Mouse (Mus musculus) MEL (cell line): ENCODE results near the gene Pole.
A peak's percentile ranks its signal among the peaks of the same experiment; 100 is the strongest.

ENCODE experiments used
- BHLHE40 ChIP-seq: IDR thresholded peaks from 2 replicates; pipeline ENCODE4 v1.6.1; 2012; ENCODE audit warnings: low read depth, mild to moderate bottlenecking, inconsistent platforms, low read length, improper control_type of control experiment, borderline replicate concordance
- CHD2 ChIP-seq: IDR thresholded peaks from 2 replicates; pipeline ENCODE4 v1.6.1; 2011; ENCODE audit warnings: low read length, improper control_type of control experiment
- EP300 ChIP-seq, 2 experiments: IDR thresholded peaks; 2 replicates each; pipeline ENCODE4 v1.6.1; 2011; ENCODE audit warnings: improper control_type of control experiment in 2 of 2, low read length in 2 of 2, low read depth in 1 of 2, mild to moderate bottlenecking in 1 of 2
- MAX ChIP-seq: IDR thresholded peaks from 2 replicates; pipeline ENCODE4 v1.6.1; 2011; ENCODE audit warnings: low read length, improper control_type of control experiment
- MYB ChIP-seq: IDR thresholded peaks from 2 replicates; pipeline ENCODE4 v1.6.1; 2011; ENCODE audit warnings: mild to moderate bottlenecking, low read depth, low read length, improper control_type of control experiment
- POLR2A ChIP-seq, 2 experiments: IDR thresholded peaks; 2 replicates each; pipeline ENCODE4 v1.6.1; 2011 to 2012; ENCODE audit warnings: low read length in 2 of 2, mild to moderate bottlenecking in 2 of 2, control low read depth in 1 of 2, improper control_type of control experiment in 1 of 2, low read depth in 1 of 2, moderate library complexity in 1 of 2; ENCODE audit not compliant: control insufficient read depth in 1 of 2, insufficient read depth in 1 of 2, poor library complexity in 1 of 2
- SMC3 ChIP-seq: IDR thresholded peaks from 2 replicates; pipeline ENCODE4 v1.6.1; 2011; ENCODE audit warnings: low read depth, low read length, improper control_type of control experiment
- UBTF ChIP-seq: IDR thresholded peaks from 2 replicates; pipeline ENCODE4 v1.6.1; 2012; ENCODE audit warnings: low read depth, mild to moderate bottlenecking, inconsistent platforms, low read length, improper control_type of control experiment, moderate library complexity, borderline replicate concordance; ENCODE audit not compliant: insufficient read depth
- ZKSCAN1 ChIP-seq: IDR thresholded peaks from 2 replicates; pipeline ENCODE4 v1.6.1; 2012; ENCODE audit warnings: low read depth, mild to moderate bottlenecking, inconsistent platforms, low read length, improper control_type of control experiment, moderate library complexity
- ZNF384 ChIP-seq: IDR thresholded peaks from 2 replicates; pipeline ENCODE4 v1.6.1; 2012; ENCODE audit warnings: low read depth, mild to moderate bottlenecking, inconsistent platforms, low read length, improper control_type of control experiment

DNA sequence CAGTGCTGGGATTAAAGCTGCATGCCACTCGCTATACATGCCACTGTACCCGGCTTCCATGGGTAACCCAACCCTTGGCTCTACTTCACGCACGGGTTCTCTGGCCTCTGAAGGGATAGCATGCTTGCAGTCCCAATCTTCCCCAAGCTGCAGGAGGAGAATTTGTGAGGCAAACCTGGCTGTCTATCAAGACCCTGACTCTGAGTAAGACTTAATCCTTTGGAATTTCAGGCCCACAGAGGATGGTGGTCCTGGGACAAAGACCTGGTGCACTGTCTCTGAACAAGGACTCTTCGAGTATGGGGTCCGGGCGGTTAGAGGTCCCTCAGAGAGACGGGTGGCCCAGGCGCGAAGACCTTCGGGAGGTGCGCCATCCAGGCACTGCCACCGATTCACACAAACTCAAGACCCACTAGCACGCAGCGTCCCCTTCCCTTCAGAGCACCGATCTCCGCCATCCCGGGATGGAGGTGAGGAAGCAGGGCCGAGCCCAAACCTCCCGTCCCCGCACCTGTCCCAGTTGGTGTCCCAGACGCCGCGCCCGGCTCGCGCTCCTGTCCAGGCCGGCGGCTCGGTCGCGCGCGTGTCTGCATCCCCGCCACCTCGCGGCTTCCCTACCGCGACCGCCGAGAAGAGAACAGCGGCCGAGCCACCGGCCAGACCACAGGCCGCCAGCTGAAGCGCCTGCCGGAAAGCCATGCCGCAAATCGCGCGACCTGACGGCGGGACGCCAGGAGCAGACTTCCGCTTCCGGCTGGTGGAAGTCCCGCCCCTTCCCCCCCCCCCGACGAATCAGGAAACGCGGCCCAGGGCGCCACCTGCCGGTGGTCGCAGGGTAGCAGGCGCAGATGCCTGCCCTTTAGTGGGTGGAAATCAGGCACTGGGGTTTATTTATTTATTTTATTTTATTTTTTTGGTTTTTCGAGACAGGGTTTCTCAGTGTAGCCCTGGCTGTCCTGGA lies 16.7 kb upstream of the Pole start, which contains the start of gene Pgam5:
- TF ChIP-seq MYB (no peak), ZNF384 (peak; percentile 93), BHLHE40 (peak; percentile 40; the same call in 1 of the 2 replicates), MAX (peak; percentile 58; the same call in 1 of the 2 replicates), POLR2A (IDR thresholded peaks at IDR 0.05; ENCODE audit: control insufficient read depth in 1 of 2, insufficient read depth in 1 of 2, low read depth in 1 of 2, low read length in 2 of 2, poor library complexity in 1 of 2) (peak; percentile 84 to 85), UBTF (no peak), EP300 (IDR thresholded peaks at IDR 0.05; ENCODE audit: low read depth in 1 of 2, low read length in 2 of 2) (0 out of 4 replicates have a peak, but pooled peaks of 1 of the 2 experiments have one; percentile 15), ZKSCAN1 (no peak), CHD2 (no peak), SMC3 (peak; percentile 51; the same call in 1 of the 2 replicates)
